In genomic region chr2:50296987-50297350, GRCm38 (mm10) we compare ENCODE assay signal across 8 mouse cellular contexts. TPM values are rescaled to one million over a fixed set of nuclear protein-coding genes. Genes with fewer than 3 reads are reported as not detected.
DNase-seq lines count a peak whose midpoint lies in the region; ATAC-seq and TF ChIP-seq lines count a peak whose summit lies in the region.

No protein-coding gene starts in this region.

- H3K4me3 ChIP-seq in lung, adult 2 months (replicated peaks; ENCODE audit: extremely low read depth, low read depth, low read length): peak overlapping the region; percentile 54
- peak overlapping the region; percentile 92 for H3K4me3 ChIP-seq in hindbrain, embryonic 16.5 days (ENCODE audit: low read length)
- peak overlapping the region; percentile 26; the same call in 1 of the 2 replicates for H3K4me3 ChIP-seq in neural tube, embryonic 12.5 days

- H3K9me3 ChIP-seq in hindbrain, embryonic 16.5 days (ENCODE audit: control insufficient read depth, low read length): no peaks in the 10 kb centered on the region
- no peaks in the 10 kb centered on the region for H3K9me3 ChIP-seq in neural tube, embryonic 12.5 days

- no peaks in the 10 kb centered on the region for H3K36me3 ChIP-seq in hindbrain, embryonic 16.5 days (ENCODE audit: control insufficient read depth, insufficient read depth, low read length)
- H3K36me3 ChIP-seq in neural tube, embryonic 12.5 days: no peaks in the 10 kb centered on the region

- no peaks in the 10 kb centered on the region for H3K27me3 ChIP-seq in hindbrain, embryonic 16.5 days (replicated peaks; ENCODE audit: control insufficient read depth, insufficient read depth, low read length)
- no peaks in the 10 kb centered on the region for H3K27me3 ChIP-seq in neural tube, embryonic 12.5 days (replicated peaks)

- TF ChIP-seq POLR2A in lung, adult 2 months (IDR thresholded peaks at IDR 0.05; ENCODE audit: borderline replicate concordance, extremely low read depth, low read depth, low read length): no peak

- no peak overlapping the region for H3K27ac ChIP-seq in hindbrain, embryonic 16.5 days (ENCODE audit: low read depth, low read length)
- H3K27ac ChIP-seq in neural tube, embryonic 12.5 days: no peak overlapping the region

- H3K4me2 ChIP-seq in hindbrain, embryonic 16.5 days (ENCODE audit: low read length): peak overlapping the region; percentile 64
- H3K4me2 ChIP-seq in neural tube, embryonic 12.5 days (replicated peaks): peak overlapping the region; percentile 72

- DNase-seq in lung, adult 2 months: no peak
- DNase-seq in lung, postnatal 4 days: no peak
- DNase-seq in embryo, embryonic 11 days: peak; percentile 26
- DNase-seq in left cerebral cortex, postnatal 10 days (ENCODE audit: extremely low spot score in 1 of 2, low spot score in 2 of 2): no peak
- no peak for DNase-seq in thymus, postnatal 0 days (ENCODE audit: low spot score)
- no peak for DNase-seq in retina, postnatal 1 day

- H3K9ac ChIP-seq in hindbrain, embryonic 16.5 days (ENCODE audit: low read depth, low read length): peak overlapping the region; percentile 9; the same call in 1 of the 2 replicates
- H3K9ac ChIP-seq in neural tube, embryonic 12.5 days: no peak overlapping the region

- ATAC-seq in hindbrain, embryonic 16.5 days: peak; percentile 41; the same call in 1 of the 2 replicates
- ATAC-seq in neural tube, embryonic 12.5 days (ENCODE audit: low FRiP score, low read depth): no peak

- intact Hi-C loops in left cerebral cortex, postnatal 10 days (cut with DNase I): no loop called here

- TF ChIP-seq CTCF in lung, adult 2 months (IDR thresholded peaks at IDR 0.05; ENCODE audit: insufficient read depth, low read length): no peak

- H3K4me1 ChIP-seq in lung, adult 2 months (ENCODE audit: control insufficient read depth, insufficient read depth, low read length): peaks cover 11% of the 10 kb centered on the region
- peaks cover 19% of the 10 kb centered on the region for H3K4me1 ChIP-seq in hindbrain, embryonic 16.5 days (ENCODE audit: control insufficient read depth, insufficient read depth, low read depth, low read length)
- H3K4me1 ChIP-seq in neural tube, embryonic 12.5 days: peaks cover 19% of the 10 kb centered on the region

- 2% methylated on average over 9 of the region's 9 CpGs for WGBS in lung, adult 2 months
- WGBS in hindbrain, embryonic 16.5 days: 2% methylated on average over 9 of the region's 9 CpGs
- 2% methylated on average over 9 of the region's 9 CpGs for WGBS in neural tube, embryonic 12.5 days

RNA-seq across cellular contexts. Expression of gene Mmadhc, which starts 0.4 kb away (rescaled TPM):
- 28.6 and 36.3 TPM in 2 replicates for polyA plus RNA-seq in lung, adult 2 months (2012; rRNA removed)
- 133 and 138 TPM in 2 replicates for polyA plus RNA-seq in hindbrain, embryonic 16.5 days (2015; fragmentation: Nextera tagmentation; extraction: Ambion mirVana)
- polyA plus RNA-seq in neural tube, embryonic 12.5 days (2016; fragmentation: Nextera tagmentation; extraction: Ambion mirVana): 151 and 158 TPM in 2 replicates
- 10 to 100 TPM; 50.2 to 51.0 TPM for total RNA-seq in left cerebral cortex, postnatal 10 days (2021)
- polyA plus RNA-seq in thymus, postnatal 0 days (2015; fragmentation: Nextera tagmentation; extraction: Ambion mirVana): 135 and 147 TPM in 2 replicates

Comparison
In these comparisons a context has a peak if more than half of its experiments do, and no peak if none do; other contexts are left out.
1. H3K4me3 ChIP-seq: peak in every context shown above with its lines; median percentile 92 in hindbrain, embryonic 16.5 days; 54 in lung, adult 2 months; 26 in neural tube, embryonic 12.5 days.